Mouse (Mus musculus) hindbrain, embryonic 10.5 days (tissue): ENCODE measurements around the gene Hist1h2ad. TPM values are rescaled to one million over a fixed set of nuclear protein-coding genes. Genes with fewer than 3 reads are reported as not detected.
"Not testable (repeated sequence)": the region's sequence is repeated elsewhere in the genome, so short reads cannot be mapped to it uniquely, and the experiment has no call there.

ENCODE experiments used
- DNase-seq: peaks from one replicate; pipeline ENCODE4 v3.0.0-alpha.2; 2017; ENCODE audit warnings: low spot score
- H3K27ac ChIP-seq: fragments of 300-500 bp; sonication (generic); 2 replicates; pipeline ENCODE4 v1.5.1; 2016; ENCODE audit warnings: mild to moderate bottlenecking, moderate library complexity
- H3K27me3 ChIP-seq: fragments of 300-500 bp; sonication (generic); 2 replicates; pipeline ENCODE4 v1.6.1; 2016; ENCODE audit warnings: mild to moderate bottlenecking; ENCODE audit not compliant: poor library complexity, insufficient read depth, severe bottlenecking
- H3K36me3 ChIP-seq: fragments of 300-500 bp; sonication (generic); 2 replicates; pipeline ENCODE4 v1.6.1; 2016; ENCODE audit warnings: mild to moderate bottlenecking, moderate library complexity
- H3K4me1 ChIP-seq: fragments of 300-500 bp; sonication (generic); replicated peaks from 2 replicates; pipeline ENCODE4 v1.6.1; 2016; ENCODE audit warnings: mild to moderate bottlenecking
- H3K4me3 ChIP-seq: fragments of 300-500 bp; sonication (generic); 2 replicates; pipeline ENCODE4 v1.5.1; 2016; ENCODE audit warnings: mild to moderate bottlenecking, moderate library complexity
- H3K9me3 ChIP-seq: fragments of 300-500 bp; sonication (generic); 2 replicates; pipeline ENCODE4 v1.6.1; 2016; ENCODE audit warnings: mild to moderate bottlenecking, moderate library complexity
- WGBS: fragments of 180-500 bp; shearing (Covaris S2); methylation state at CpG from one replicate; pipeline ENCODE4 v1.1.7; 2016; 5-methylcytosine and 5-hydroxymethylcytosine counted together
- polyA plus RNA-seq: library from polyadenylated mRNA; unstranded; fragments of >200 nt; fragmentation: Nextera tagmentation; extraction: Ambion mirVana; gene quantifications from 2 replicates; pipeline ENCODE4 v1.2.1, GENCODE M21; 2016

Hist1h2ad gene
- polyA plus RNA-seq, 1 experiment from 2014 or later = 1.8 TPM

DNA sequence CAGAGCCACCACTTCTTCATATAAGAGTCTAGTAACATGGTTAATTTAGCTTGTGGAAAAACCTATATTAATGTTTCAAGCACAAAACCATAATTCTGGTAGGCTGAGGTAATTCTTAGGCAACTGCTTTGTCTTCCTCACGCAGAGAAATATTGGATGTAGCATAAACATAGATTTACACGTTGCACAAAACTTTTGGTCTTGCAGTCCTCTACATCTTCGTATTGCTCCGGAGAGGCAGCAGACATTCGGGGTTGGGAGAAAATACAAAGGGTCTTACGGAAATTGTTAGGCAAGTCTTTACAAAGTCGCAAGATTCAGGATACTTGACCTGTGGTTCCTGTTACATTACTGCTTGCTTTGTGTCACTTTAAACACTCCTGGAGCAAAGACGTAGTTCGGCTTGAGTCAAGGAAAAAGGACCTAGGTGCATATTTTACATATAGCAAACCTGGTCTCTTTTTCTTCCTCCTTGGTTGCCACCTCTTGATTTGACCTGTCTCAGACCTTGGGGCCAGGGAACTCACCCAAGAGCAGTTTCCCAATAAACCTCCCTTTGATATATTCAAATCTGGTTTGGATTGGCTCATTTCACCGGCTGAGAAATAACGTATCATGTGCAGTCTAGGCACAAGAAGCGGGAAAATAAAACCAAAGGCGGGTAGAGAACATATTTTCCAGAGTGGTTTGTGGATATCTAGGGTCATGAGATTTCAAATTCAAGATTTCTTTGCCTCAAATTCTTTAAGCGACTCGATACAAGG is 39.6 kb upstream of the Hist1h2ad start:
- Histone ChIP-seq H3K27me3 (no peaks in the 10 kb centered on the region), H3K36me3 (no peaks in the 10 kb centered on the region), H3K27ac (peak overlapping the region; percentile 98), H3K4me3 (peak overlapping the region; percentile 64), H3K9me3 (no peaks in the 10 kb centered on the region), H3K4me1 (peaks cover 51% of the 10 kb centered on the region)
- DNase-seq = peak; percentile 55
- WGBS = under 1% methylated on average over 15 of the region's 15 CpGs

DNA sequence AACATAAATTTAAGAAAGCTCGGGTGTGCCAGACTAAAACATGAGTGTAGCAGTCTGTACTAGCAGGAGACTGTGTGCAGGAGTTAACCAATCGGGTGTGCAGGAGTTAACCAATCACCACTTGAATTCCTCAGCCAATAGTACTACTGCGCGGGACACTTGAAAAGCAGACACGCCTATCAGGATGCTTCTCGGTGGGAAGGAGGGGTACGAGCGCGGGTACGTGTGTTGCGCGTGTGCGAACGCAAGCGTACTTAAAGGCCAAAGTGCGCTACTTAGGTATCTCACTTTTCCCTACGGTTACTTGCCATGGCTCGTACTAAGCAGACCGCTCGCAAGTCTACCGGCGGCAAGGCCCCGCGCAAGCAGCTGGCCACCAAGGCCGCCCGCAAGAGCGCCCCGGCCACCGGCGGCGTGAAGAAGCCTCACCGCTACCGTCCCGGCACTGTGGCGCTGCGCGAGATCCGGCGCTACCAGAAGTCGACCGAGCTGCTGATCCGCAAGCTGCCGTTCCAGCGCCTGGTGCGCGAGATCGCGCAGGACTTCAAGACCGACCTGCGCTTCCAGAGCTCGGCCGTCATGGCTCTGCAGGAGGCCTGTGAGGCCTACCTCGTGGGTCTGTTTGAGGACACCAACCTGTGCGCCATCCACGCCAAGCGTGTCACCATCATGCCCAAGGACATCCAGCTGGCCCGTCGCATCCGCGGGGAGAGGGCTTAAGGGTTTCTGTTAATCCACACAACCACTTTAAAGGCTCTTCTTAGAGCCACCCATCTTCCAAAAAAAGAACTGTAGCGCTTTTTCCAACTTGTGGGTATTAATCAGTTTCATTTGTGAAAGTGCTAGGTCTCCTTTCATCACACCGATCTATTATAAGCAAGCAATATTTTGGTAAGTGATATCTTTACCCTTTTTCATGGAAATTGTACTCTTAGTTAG is 38.8 kb upstream of the Hist1h2ad start, which contains the start of gene Hist1h3g:
TSS of gene Hist1h3g (plus strand) at position 286 of the 939 bp plus-strand sequence.
- Histone ChIP-seq H3K4me1 (peaks cover 47% of the 10 kb centered on the region), H3K27ac (peak within 1 kb of the TSS; percentile 98), H3K4me3 (peak within 1 kb of the TSS; percentile 64)
- not testable (repeated sequence) for H3K36me3 ChIP-seq, H3K9me3 ChIP-seq, H3K27me3 ChIP-seq
- WGBS = under 1% methylated on average over 57 of the region's 62 CpGs
- DNase-seq = peak; percentile 92

DNA sequence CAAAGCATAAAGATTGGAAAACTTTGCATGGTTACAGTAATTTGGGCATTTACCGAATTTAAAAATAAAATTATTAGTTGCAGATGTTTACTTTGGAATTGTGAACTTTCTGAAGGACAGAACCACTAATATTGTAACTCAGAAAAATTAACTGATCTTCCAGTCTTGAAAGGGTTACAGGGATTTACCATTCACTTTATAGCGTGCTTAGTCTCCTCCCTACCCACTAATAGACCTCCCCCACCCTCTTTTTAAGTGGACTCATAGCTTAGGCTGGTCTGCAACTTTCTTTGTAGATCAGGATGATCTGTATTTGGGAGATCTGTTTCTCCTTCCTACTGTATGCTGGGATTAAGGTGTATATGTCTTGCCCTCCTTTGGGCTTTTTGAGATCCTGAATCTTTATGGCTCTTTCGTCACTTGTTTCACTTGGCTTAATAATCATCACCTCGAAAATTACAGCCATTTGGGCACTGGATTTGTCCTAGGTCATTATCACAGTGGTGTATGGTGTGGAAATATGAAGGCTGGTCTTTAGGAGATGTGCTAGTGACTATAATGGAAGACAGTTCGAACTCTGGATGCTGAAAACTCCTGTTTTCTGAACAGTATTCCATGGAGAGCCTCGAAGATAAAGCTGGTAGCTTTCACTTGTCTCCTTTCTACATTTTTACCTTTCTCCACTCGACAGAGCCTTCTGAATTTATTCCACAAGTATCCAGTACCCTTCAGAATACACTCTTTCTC is 37.9 kb upstream of the Hist1h2ad start:
- peak overlapping the region; percentile 98 for H3K27ac ChIP-seq
- WGBS = 27% methylated on average over 7 of the region's 7 CpGs
- no peak for DNase-seq

DNA sequence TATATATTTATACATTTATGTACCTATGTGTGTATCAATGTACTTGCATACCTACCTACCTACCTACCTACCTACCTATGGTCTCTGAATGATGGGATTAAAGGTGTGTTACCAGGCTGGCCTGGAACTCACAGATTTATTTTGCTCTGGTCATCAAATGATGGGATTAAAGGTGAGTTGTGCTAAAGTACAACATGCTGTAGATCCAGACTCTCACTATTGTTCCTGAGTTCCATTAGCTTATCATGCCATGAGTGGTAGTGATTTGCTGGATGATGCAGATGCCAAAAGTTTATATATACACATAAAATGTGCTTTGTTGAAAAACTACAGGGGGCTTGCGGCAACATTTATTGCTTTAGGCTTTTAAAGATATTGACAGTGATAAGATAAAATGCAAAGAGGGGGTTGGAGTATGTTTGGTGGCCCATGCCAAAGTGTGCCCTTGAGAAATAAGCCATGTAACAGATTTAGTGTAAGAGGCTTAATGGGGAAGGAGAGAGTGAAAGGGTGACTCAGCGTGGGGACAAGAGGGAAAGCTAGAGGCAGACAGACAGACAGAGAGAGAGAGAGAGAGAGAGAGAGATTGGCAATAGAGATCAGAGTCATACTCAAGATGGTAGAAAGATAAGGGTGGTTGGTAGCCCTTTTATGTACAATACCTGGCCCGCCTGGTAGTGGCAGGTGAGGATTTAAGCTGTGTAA is 37.0 kb upstream of the Hist1h2ad start:
- H3K27me3 ChIP-seq = no peaks in the 10 kb centered on the region
- H3K9me3 ChIP-seq = no peaks in the 10 kb centered on the region
- H3K27ac ChIP-seq = peak overlapping the region; percentile 98; the same call in 1 of the 2 replicates
- H3K4me3 ChIP-seq = peak overlapping the region; percentile 64
- no peak for DNase-seq
- H3K36me3 ChIP-seq = no peaks in the 10 kb centered on the region
- peaks cover 47% of the 10 kb centered on the region for H3K4me1 ChIP-seq
- WGBS = 83% methylated on average over 3 of the region's 3 CpGs

More for the DNA sequence above, 37.9 kb upstream of the Hist1h2ad start:
- peak overlapping the region; percentile 64 for H3K4me3 ChIP-seq
- H3K27me3 ChIP-seq = no peaks in the 10 kb centered on the region
- no peaks in the 10 kb centered on the region for H3K36me3 ChIP-seq
- H3K4me1 ChIP-seq = peaks cover 47% of the 10 kb centered on the region
- no peaks in the 10 kb centered on the region for H3K9me3 ChIP-seq

DNA sequence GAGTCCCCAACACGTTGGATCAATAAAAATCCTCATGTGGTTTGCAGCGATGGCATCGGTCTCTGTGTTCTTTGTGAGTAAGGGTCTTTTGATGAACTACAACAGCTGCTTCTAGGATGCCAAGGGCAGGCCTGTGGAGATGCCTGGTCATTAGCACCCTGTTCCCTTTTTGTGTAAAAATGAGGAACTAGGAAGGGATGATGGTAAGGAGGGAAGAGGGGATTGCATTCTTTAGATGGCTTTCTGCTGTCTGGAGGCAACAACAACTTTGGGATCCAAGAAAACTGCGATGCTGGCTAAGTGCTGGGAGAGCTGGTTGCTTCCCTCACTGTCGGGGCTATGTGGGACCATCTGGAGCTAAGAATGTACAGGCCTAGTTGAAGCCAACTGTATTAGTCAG is 35.9 kb upstream of the Hist1h2ad start:
- H3K4me1 ChIP-seq = peaks cover 42% of the 10 kb centered on the region
- H3K27me3 ChIP-seq = no peaks in the 10 kb centered on the region
- H3K4me3 ChIP-seq = no peak overlapping the region; the same call in 1 of the 2 replicates
- no peak for DNase-seq
- H3K27ac ChIP-seq = peak overlapping the region; percentile 60
- H3K9me3 ChIP-seq = no peaks in the 10 kb centered on the region
- 83% methylated on average over 5 of the region's 5 CpGs for WGBS
- no peaks in the 10 kb centered on the region for H3K36me3 ChIP-seq

DNA sequence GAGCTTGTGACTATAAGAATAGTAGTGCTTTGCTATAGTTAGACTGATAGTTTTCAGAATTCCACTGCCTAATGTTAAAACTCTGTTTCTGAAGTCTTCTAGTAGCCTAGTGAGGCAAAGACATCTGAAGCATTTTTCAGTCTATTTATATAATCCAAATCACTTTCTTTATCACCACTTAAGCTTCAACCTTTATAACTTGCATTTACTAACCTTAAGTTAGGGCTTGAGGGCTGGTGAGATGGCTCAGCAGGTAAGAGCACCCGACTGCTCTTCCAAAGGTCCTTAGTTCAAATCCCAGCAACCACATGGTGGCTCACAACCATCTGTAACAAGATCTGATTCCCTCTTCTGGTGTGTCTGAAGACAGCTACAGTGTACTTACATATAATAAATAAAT is 34.4 kb upstream of the Hist1h2ad start:
- peaks cover 34% of the 10 kb centered on the region for H3K4me1 ChIP-seq
- 76% methylated on average over 1 of the region's 1 CpGs for WGBS
- H3K9me3 ChIP-seq, H3K4me3 ChIP-seq, H3K27ac ChIP-seq, H3K27me3 ChIP-seq, DNase-seq, H3K36me3 ChIP-seq: not testable (repeated sequence)

DNA sequence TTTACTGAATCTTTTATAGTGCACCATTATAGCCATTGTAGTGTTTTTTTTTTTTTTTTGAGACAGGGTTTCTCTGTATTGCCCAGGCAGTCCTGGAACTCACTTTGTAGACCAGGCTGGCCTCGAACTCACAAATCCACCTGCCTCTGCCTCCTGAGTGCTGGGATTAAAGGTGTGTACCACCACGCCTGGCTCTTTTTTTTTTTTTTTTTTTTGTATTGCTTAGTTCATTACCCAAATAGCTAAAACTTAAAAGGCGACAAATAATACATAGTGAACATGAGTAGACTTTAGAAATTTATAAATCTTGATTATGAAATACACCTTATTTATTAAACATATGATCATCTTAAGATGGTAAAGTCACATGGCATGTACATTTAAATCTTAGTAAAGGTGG is 32.7 kb upstream of the Hist1h2ad start:
- Histone ChIP-seq H3K4me1 (peaks cover 31% of the 10 kb centered on the region), H3K27ac (no peak overlapping the region), H3K27me3 (no peaks in the 10 kb centered on the region), H3K9me3 (no peaks in the 10 kb centered on the region), H3K4me3 (no peak overlapping the region), H3K36me3 (no peaks in the 10 kb centered on the region)
- no peak for DNase-seq
- WGBS = 84% methylated on average over 3 of the region's 3 CpGs

DNA sequence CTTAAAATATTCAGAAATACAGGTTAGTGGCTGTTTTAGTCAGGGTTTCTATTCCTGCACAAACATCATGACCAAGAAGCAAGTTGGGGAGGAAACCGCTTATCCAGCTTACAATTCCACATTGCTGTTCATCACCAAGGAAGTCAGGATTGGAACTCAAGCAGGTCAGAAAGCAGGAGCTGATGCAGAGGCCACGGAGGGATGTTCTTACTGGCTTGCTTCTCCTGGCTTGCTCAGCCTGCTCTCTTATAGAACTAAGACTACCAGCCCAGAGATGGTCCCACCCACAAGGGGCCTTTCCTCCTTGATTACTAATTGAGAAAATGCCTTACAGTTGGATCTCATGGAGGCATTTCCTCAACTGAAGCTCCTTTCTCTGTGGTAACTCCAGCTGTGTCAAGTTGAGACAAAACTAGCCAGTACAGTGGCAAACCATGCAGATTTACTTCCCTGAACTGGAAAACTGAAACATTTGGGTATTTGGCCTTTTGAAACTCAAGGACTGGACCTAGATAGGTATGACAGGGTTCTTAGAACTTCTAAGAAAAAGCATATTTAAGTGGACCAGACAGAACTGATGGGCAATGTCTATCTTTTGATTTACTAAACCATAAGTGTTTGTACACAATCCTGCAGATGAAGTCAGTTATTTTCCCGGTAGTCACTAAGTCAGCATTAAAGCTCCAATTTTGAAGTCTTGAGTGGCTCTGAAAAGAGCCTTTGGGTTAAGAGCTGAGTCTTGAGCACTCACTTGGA is 31.8 kb upstream of the Hist1h2ad start:
- Histone ChIP-seq H3K4me1 (peaks cover 23% of the 10 kb centered on the region), H3K27ac (peak overlapping the region; percentile 95), H3K4me3 (peak overlapping the region; percentile 57)
- DNase-seq, H3K36me3 ChIP-seq, H3K27me3 ChIP-seq, H3K9me3 ChIP-seq: not testable (repeated sequence)
- whole genome bisulfite sequencing = 9% methylated on average over 3 of the region's 3 CpGs

DNA sequence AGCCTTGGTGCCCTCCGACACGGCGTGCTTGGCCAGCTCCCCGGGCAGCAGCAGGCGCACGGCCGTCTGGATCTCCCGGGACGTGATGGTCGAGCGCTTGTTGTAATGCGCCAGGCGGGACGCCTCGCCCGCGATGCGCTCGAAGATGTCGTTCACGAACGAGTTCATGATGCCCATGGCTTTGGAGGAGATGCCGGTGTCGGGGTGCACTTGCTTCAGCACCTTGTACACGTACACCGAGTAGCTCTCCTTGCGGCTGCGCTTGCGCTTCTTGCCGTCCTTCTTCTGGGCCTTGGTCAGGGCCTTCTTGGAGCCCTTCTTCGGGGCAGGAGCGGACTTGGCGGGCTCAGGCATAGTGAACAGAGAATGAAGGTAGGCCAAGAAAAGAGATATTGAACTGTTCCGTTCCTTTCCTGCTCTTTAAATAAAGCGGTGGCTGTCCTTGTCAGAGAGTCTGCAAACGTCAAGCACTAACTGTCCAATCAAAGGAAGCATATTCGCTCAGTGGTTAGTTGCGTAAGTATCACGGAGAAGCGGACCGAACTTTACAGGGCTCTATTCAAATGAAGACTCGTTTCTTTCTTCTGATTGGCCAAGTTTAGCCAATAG is 31.1 kb upstream of the Hist1h2ad start, which contains the start of gene Hist1h2bh:
TSS of gene Hist1h2bh (minus strand) at position 394 of the 609 bp plus-strand sequence.
- peak; percentile 79 for DNase-seq
- H3K4me1 ChIP-seq = peaks cover 19% of the 10 kb centered on the region
- H3K27ac ChIP-seq = peak within 1 kb of the TSS; percentile 95
- H3K4me3 ChIP-seq = peak within 1 kb of the TSS; percentile 57
- H3K27me3 ChIP-seq, H3K9me3 ChIP-seq, H3K36me3 ChIP-seq: not testable (repeated sequence)
- WGBS = under 1% methylated on average over 42 of the region's 42 CpGs

DNA sequence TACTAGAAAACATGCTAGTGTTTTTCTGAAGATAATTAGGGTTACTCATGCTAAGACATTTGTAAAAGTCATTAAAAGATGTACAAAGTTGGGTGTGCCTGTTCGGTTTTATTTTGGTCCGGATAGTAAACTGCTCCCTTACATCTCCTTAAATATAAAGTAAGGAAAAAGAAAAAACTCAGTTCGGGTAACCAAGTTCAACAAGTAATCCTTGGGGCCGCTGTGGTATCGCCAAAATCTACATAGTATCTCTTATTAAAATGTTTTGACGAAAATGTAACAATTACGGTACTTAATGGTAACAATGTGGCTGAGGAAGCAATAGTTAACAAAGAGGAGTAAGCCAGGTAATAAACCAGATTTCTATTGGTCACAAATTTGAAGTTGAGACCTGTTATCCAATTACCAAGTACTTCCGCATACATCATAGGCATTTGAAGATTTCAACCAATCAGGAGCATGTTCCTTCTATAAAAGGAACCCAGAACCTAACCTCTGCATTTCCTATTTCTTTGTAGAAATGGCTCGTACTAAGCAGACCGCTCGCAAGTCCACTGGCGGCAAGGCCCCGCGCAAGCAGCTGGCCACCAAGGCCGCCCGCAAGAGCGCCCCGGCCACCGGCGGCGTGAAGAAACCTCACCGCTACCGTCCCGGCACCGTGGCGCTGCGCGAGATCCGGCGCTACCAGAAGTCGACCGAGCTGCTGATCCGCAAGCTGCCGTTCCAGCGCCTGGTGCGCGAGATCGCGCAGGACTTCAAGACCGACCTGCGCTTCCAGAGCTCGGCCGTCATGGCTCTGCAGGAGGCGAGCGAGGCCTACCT is 30.0 kb upstream of the Hist1h2ad start, which contains the start of gene Hist1h3f:
TSS of gene Hist1h3f (plus strand) at position 88 of the 822 bp plus-strand sequence.
- H3K27ac ChIP-seq = peak within 1 kb of the TSS; percentile 95
- peak; percentile 58 for DNase-seq
- WGBS = under 1% methylated on average over 34 of the region's 45 CpGs
- H3K4me1 ChIP-seq = peaks cover 15% of the 10 kb centered on the region
- H3K9me3 ChIP-seq = no peaks in the 10 kb centered on the region
- no peaks in the 10 kb centered on the region for H3K27me3 ChIP-seq
- no peaks in the 10 kb centered on the region for H3K36me3 ChIP-seq
- H3K4me3 ChIP-seq = peak within 1 kb of the TSS; percentile 57
